Mouse (Mus musculus) forebrain, embryonic 15.5 days (tissue): Measurements from ENCODE around the gene Ifit1. TPM values are rescaled to one million over a fixed set of nuclear protein-coding genes. Genes with fewer than 3 reads are reported as not detected.

ENCODE experiments used
- polyA plus RNA-seq: library from polyadenylated mRNA; unstranded; fragments of >200 nt; fragmentation: Nextera tagmentation; extraction: Ambion mirVana; gene quantifications from 2 replicates; pipeline ENCODE4 v1.2.1, GENCODE M21; 2015

Gene Ifit1
- polyA plus RNA-seq, 1 experiment from 2014 or later = 0.13 TPM

Other genes starting within 250 kb of the Ifit1 start
- gene Ch25h, start 165.7 kb upstream of the Ifit1 start, polyA plus RNA-seq = 0.17 and 0.67 TPM in 2 replicates
- 14.9 and 16.6 TPM in 2 replicates for gene Lipa, start 113.4 kb upstream of the Ifit1 start, polyA plus RNA-seq
- gene Ifit2, start 90.2 kb upstream of the Ifit1 start, polyA plus RNA-seq = 8.0 TPM in 2 replicates
- 1.1 and 1.3 TPM in 2 replicates for gene Ifit3, start 57.3 kb upstream of the Ifit1 start, polyA plus RNA-seq
- 0.39 and 0.41 TPM in 2 replicates for gene Ifit1bl1, start 38.9 kb upstream of the Ifit1 start, polyA plus RNA-seq
- 0.13 and 0.20 TPM in 2 replicates for gene Ifit3b, start 32.9 kb upstream of the Ifit1 start, polyA plus RNA-seq
- 0.11 and 0.20 TPM in 2 replicates for gene Ifit1bl2, start 128 bp upstream of the Ifit1 start, polyA plus RNA-seq
- gene Slc16a12, start 106.4 kb downstream of the Ifit1 start, polyA plus RNA-seq = 2.2 and 2.6 TPM in 2 replicates
- 5.6 and 6.5 TPM in 2 replicates for gene Pank1, start 238.6 kb downstream of the Ifit1 start, polyA plus RNA-seq